Mouse (Mus musculus) liver, adult 2 months (tissue): Measurements from ENCODE around the gene Snapc1. TPM values are rescaled to one million over a fixed set of nuclear protein-coding genes. Genes with fewer than 3 reads are reported as not detected.

Experiments used
- DNase-seq: peaks from one replicate; pipeline ENCODE4 v3.0.0-alpha.2; 2011; ENCODE audit warnings: low read depth, low spot score; ENCODE audit errors: extremely low read depth
- H3K27ac ChIP-seq: fragments of 200-500 bp; replicated peaks from 2 replicates; pipeline ENCODE4 v1.5.1; 2012; ENCODE audit warnings: low read depth, mild to moderate bottlenecking, control low read depth, inconsistent platforms, low read length; ENCODE audit not compliant: insufficient read depth
- H3K27me3 ChIP-seq: fragments of 200-500 bp; 2 replicates; pipeline ENCODE4 v1.6.1; 2012; ENCODE audit warnings: mild to moderate bottlenecking, moderate library complexity, low read length, inconsistent platforms; ENCODE audit not compliant: control insufficient read depth, insufficient read depth
- H3K36me3 ChIP-seq: fragments of 200-500 bp; 2 replicates; pipeline ENCODE4 v1.6.1; 2012; ENCODE audit warnings: low read length, inconsistent platforms; ENCODE audit not compliant: control insufficient read depth, insufficient read depth
- H3K4me1 ChIP-seq: fragments of 200-500 bp; 2 replicates; pipeline ENCODE4 v1.6.1; 2011; ENCODE audit warnings: low read length; ENCODE audit not compliant: control insufficient read depth, insufficient read depth
- H3K4me3 ChIP-seq: fragments of 200-500 bp; 2 replicates; pipeline ENCODE4 v1.5.1; 2011; ENCODE audit warnings: low read depth, mild to moderate bottlenecking, control low read depth, low read length, moderate library complexity; ENCODE audit not compliant: insufficient read depth
- H3K79me2 ChIP-seq: fragments of 200-500 bp; 2 replicates; pipeline ENCODE4 v1.6.1; 2012; ENCODE audit warnings: inconsistent platforms, mild to moderate bottlenecking, low read length, moderate library complexity; ENCODE audit not compliant: control insufficient read depth, insufficient read depth
- H3K9ac ChIP-seq: fragments of 200-500 bp; 2 replicates; pipeline ENCODE4 v1.6.1; 2012; ENCODE audit warnings: low read depth, mild to moderate bottlenecking, control low read depth, inconsistent platforms, low read length
- CTCF ChIP-seq: fragments of 200-500 bp; IDR thresholded peaks from 2 replicates; pipeline ENCODE4 v1.5.1; 2011; ENCODE audit warnings: low read depth, low read length, control low read depth
- POLR2A ChIP-seq: fragments of 200-500 bp; IDR thresholded peaks from 2 replicates; pipeline ENCODE4 v1.6.1; 2011; ENCODE audit warnings: low read length, control low read depth; ENCODE audit not compliant: insufficient read depth; ENCODE audit errors: extremely low read depth
- WGBS: fragments of 180-500 bp; shearing (Covaris S2); methylation state at CpG from one replicate; pipeline ENCODE4 v1.1.7; 2018; 5-methylcytosine and 5-hydroxymethylcytosine counted together
- polyA plus RNA-seq: library from polyadenylated mRNA; depleted of rRNA; stranded (reverse); fragments of >200 nt; gene quantifications from 2 replicates; pipeline ENCODE4 v1.2.3, GENCODE M21; 2012
- total RNA-seq: library from RNA; depleted of rRNA; stranded (reverse); fragments of >200 nt; gene quantifications from 2 replicates; pipeline ENCODE4 v1.2.3, GENCODE M21; 2014

The Snapc1 gene
- total and polyA plus RNA-seq, 2 experiments = 4.4 to 6.0 TPM

- H3K9ac ChIP-seq = no peak overlapping the region
- no peaks in the 10 kb centered on the region for H3K79me2 ChIP-seq
- whole genome bisulfite sequencing = 93% methylated on average over 3 of the region's 3 CpGs
- peaks cover 49% of the 10 kb centered on the region for H3K36me3 ChIP-seq
- H3K4me1 ChIP-seq = no peaks in the 10 kb centered on the region
- H3K27me3 ChIP-seq = no peaks in the 10 kb centered on the region
- DNase-seq = no peak
- H3K4me3 ChIP-seq = no peak overlapping the region
- no peak overlapping the region for H3K27ac ChIP-seq
- TF ChIP-seq CTCF (no peak), POLR2A (no peak)
Observed at GRCm38 (mm10) chr12:73978144-73978543, 13.9 kb downstream of the Snapc1 start.

GRCm38 (mm10) chr12:73979667-73980066 lies 15.4 kb downstream of the Snapc1 start:
- Histone ChIP-seq H3K4me1 (no peaks in the 10 kb centered on the region), H3K36me3 (peaks cover 53% of the 10 kb centered on the region), H3K4me3 (no peak overlapping the region), H3K79me2 (no peaks in the 10 kb centered on the region), H3K9ac (no peak overlapping the region), H3K27ac (no peak overlapping the region), H3K27me3 (no peaks in the 10 kb centered on the region)
- no peak for DNase-seq
- TF ChIP-seq CTCF (no peak), POLR2A (no peak)
- WGBS = 88% methylated on average over 5 of the region's 5 CpGs

- H3K36me3 ChIP-seq = peaks cover 50% of the 10 kb centered on the region
- no peak overlapping the region for H3K27ac ChIP-seq
- TF ChIP-seq CTCF (no peak), POLR2A (no peak)
- DNase-seq = peak; percentile 6
- H3K79me2 ChIP-seq = no peaks in the 10 kb centered on the region
- H3K4me1 ChIP-seq = no peaks in the 10 kb centered on the region
- H3K4me3 ChIP-seq = no peak overlapping the region
- 72% methylated on average over 14 of the region's 14 CpGs for WGBS
- H3K27me3 ChIP-seq = no peaks in the 10 kb centered on the region
- H3K9ac ChIP-seq = no peak overlapping the region
Observed at GRCm38 (mm10) chr12:73982533-73982932, 18.3 kb downstream of the Snapc1 start.

GRCm38 (mm10) chr12:73986299-73986698 lies 22.0 kb downstream of the Snapc1 start:
- Histone ChIP-seq H3K27me3 (no peaks in the 10 kb centered on the region), H3K9ac (no peak overlapping the region), H3K4me1 (no peaks in the 10 kb centered on the region), H3K36me3 (peaks cover 32% of the 10 kb centered on the region), H3K4me3 (no peak overlapping the region), H3K27ac (no peak overlapping the region), H3K79me2 (no peaks in the 10 kb centered on the region)
- peak; percentile 12 for DNase-seq
- 83% methylated on average over 7 of the region's 7 CpGs for WGBS
- no peak for TF ChIP-seq POLR2A
- TF ChIP-seq CTCF = no peak

- no peak overlapping the region for H3K9ac ChIP-seq
- no peaks in the 10 kb centered on the region for H3K79me2 ChIP-seq
- no peak overlapping the region for H3K27ac ChIP-seq
- WGBS = 90% methylated on average over 4 of the region's 4 CpGs
- H3K36me3 ChIP-seq = peaks cover 17% of the 10 kb centered on the region
- DNase-seq = no peak
- H3K4me1 ChIP-seq = no peaks in the 10 kb centered on the region
- TF ChIP-seq CTCF = no peak
- TF ChIP-seq POLR2A = no peak
- H3K27me3 ChIP-seq = no peaks in the 10 kb centered on the region
- no peak overlapping the region for H3K4me3 ChIP-seq
Observed at GRCm38 (mm10) chr12:73988393-73989008, 24.2 kb downstream of the Snapc1 start.

- no peak overlapping the region for H3K4me3 ChIP-seq
- H3K9ac ChIP-seq = no peak overlapping the region
- no peaks in the 10 kb centered on the region for H3K4me1 ChIP-seq
- peaks cover 10% of the 10 kb centered on the region for H3K36me3 ChIP-seq
- TF ChIP-seq CTCF (peak; percentile 79), POLR2A (no peak)
- no peaks in the 10 kb centered on the region for H3K79me2 ChIP-seq
- no peaks in the 10 kb centered on the region for H3K27me3 ChIP-seq
- peak; percentile 18 for DNase-seq
- no peak overlapping the region for H3K27ac ChIP-seq
Observed at GRCm38 (mm10) chr12:73989594-73989993, 25.3 kb downstream of the Snapc1 start.
